ENCODE assay signal across 10 mouse cellular contexts in the genomic region with DNA sequence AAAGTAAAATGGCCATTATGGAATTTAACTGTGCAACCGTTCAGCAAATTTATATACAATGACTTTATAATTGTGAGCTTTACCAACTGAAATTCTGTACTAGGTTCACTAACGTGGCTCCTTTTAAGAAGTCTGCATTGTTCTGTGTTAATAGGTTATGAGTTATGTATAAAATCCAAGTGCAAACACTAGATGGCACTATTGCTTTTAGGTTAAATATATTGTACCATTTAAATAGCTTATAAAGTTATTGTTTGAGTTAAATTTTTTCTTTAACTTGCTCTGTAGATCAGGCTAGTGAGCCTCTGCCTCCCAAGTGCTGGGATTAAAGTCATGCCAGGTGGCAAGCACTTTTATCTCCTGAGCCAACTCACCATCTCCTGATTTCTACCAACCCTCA. TPM values are rescaled to one million over a fixed set of nuclear protein-coding genes. Genes with fewer than 3 reads are reported as not detected.
DNase-seq lines count a peak whose midpoint lies in the region; ATAC-seq and TF ChIP-seq lines count a peak whose summit lies in the region.
"Had no signal": no experiment of that assay in that cellular context is flagged by ENCODE, and none has a peak within 500 bp of the region (broad histone marks: within the 10 kb centered on the region; RNA-seq: fewer than 3 reads in every experiment).

No protein-coding gene starts in this region.

- no peak overlapping the region for H3K4me3 ChIP-seq in kidney, postnatal 0 days (replicated peaks; ENCODE audit: low read depth, low read length)
- no peak overlapping the region for H3K4me3 ChIP-seq in kidney, embryonic 16.5 days (ENCODE audit: low read length)
- H3K4me3 ChIP-seq: hindbrain, embryonic 15.5 days; limb, embryonic 12.5 days had no signal

- no peak overlapping the region for H3K4me2 ChIP-seq in kidney, postnatal 0 days (ENCODE audit: low read length)
- H3K4me2 ChIP-seq in kidney, embryonic 16.5 days (replicated peaks; ENCODE audit: low read depth, low read length), result no peak overlapping the region
- H3K4me2 ChIP-seq: hindbrain, embryonic 15.5 days; limb, embryonic 12.5 days had no signal

- peak; percentile 79 for DNase-seq in kidney, postnatal 0 days (ENCODE audit: low spot score)
- peak; percentile 69 for DNase-seq in brain, adult 2 months (ENCODE audit: low read depth, low spot score)
- no peak for DNase-seq in T-cell, adult 2 months (ENCODE audit: low spot score)
- no peak for DNase-seq in spleen, postnatal 4 days (ENCODE audit: low spot score in 2 of 2)

- no peak for ATAC-seq in kidney, postnatal 0 days (replicated peaks; ENCODE audit: low FRiP score, low read depth)
- ATAC-seq in kidney, embryonic 16.5 days (ENCODE audit: low FRiP score, low TSS enrichment), result no peak
- peak; percentile 54 for ATAC-seq in CD4-positive, CD25-positive, alpha-beta regulatory T cell, adult 4 months
- 0 out of 2 replicates have a peak, but pooled peaks have one; percentile 37 for ATAC-seq in megakaryocyte, adult 5-6 weeks (ENCODE audit: poor library complexity, severe bottlenecking)

- no peaks in the 10 kb centered on the region for H3K36me3 ChIP-seq in kidney, postnatal 0 days (ENCODE audit: insufficient read depth, low read length)
- H3K36me3 ChIP-seq in kidney, embryonic 16.5 days (ENCODE audit: insufficient read depth, low read length), result 0 out of 2 replicates have a peak, but pooled peaks cover 2% of the 10 kb centered on the region

- TF ChIP-seq CTCF in kidney, postnatal 0 days (IDR thresholded peaks at IDR 0.05; ENCODE audit: low read depth), result peak; percentile 72

- no peaks in the 10 kb centered on the region for H3K27me3 ChIP-seq in kidney, postnatal 0 days (ENCODE audit: insufficient read depth, low read length)
- no peaks in the 10 kb centered on the region for H3K27me3 ChIP-seq in kidney, embryonic 16.5 days (ENCODE audit: insufficient read depth, low read length)
- H3K27me3 ChIP-seq: hindbrain, embryonic 15.5 days; limb, embryonic 12.5 days had no signal

- H3K9ac ChIP-seq in kidney, postnatal 0 days (ENCODE audit: low read depth, low read length), result no peak overlapping the region
- H3K9ac ChIP-seq in kidney, embryonic 16.5 days (replicated peaks; ENCODE audit: low read length), result no peak overlapping the region
- H3K9ac ChIP-seq: hindbrain, embryonic 15.5 days; limb, embryonic 12.5 days had no signal

- no peak overlapping the region for H3K27ac ChIP-seq in kidney, postnatal 0 days
- no peak overlapping the region for H3K27ac ChIP-seq in kidney, embryonic 16.5 days (ENCODE audit: low read length)
- H3K27ac ChIP-seq: hindbrain, embryonic 15.5 days; limb, embryonic 12.5 days had no signal

- 48% methylated on average over 2 of the region's 2 CpGs for WGBS in kidney, postnatal 0 days
- WGBS in kidney, embryonic 16.5 days, result 53% methylated on average over 2 of the region's 2 CpGs

- no peaks in the 10 kb centered on the region for H3K9me3 ChIP-seq in kidney, postnatal 0 days (replicated peaks; ENCODE audit: low read length)
- no peaks in the 10 kb centered on the region for H3K9me3 ChIP-seq in kidney, embryonic 16.5 days (ENCODE audit: low read length)
- H3K9me3 ChIP-seq: hindbrain, embryonic 15.5 days; limb, embryonic 12.5 days had no signal

- H3K4me1 ChIP-seq in kidney, postnatal 0 days (replicated peaks; ENCODE audit: insufficient read depth, low read length), result no peaks in the 10 kb centered on the region
- H3K4me1 ChIP-seq in kidney, embryonic 16.5 days (ENCODE audit: insufficient read depth, low read length), result no peaks in the 10 kb centered on the region
- H3K4me1 ChIP-seq: hindbrain, embryonic 15.5 days; limb, embryonic 12.5 days had no signal

RNA-seq across cellular contexts. Expression of a gene that starts 28.7 kb away (rescaled TPM):
- polyA plus RNA-seq in kidney, postnatal 0 days (2015; fragmentation: Nextera tagmentation; extraction: Ambion mirVana), result 0.71 and 0.76 TPM in 2 replicates
- polyA plus RNA-seq in kidney, embryonic 16.5 days (2015; fragmentation: Nextera tagmentation; extraction: Ambion mirVana), result 0.10 and 0.22 TPM in 2 replicates
- polyA plus RNA-seq in CD4-positive, CD25-positive, alpha-beta regulatory T cell, adult 4 months (2017; shearing (Covaris generic)), result under 1 TPM; 0.81 to 0.97 TPM
- total RNA-seq in megakaryocyte, adult 5-6 weeks (2015), result 0.29 TPM in 1 of 2 replicates, not detected in the other
- 0.81 TPM in 1 of 2 replicates, not detected in the other for total RNA-seq in megakaryocyte, adult 5-6 weeks (2017)
- total RNA-seq: neutrophil, adult 5-6 weeks had no signal
- polyA plus RNA-seq: limb, embryonic 12.5 days had no signal

Comparison
In these comparisons a context has a peak if more than half of its experiments do, and no peak if none do; other contexts are left out.
1. ATAC-seq: peak in CD4-positive, CD25-positive, alpha-beta regulatory T cell, adult 4 months (single experiment) and megakaryocyte, adult 5-6 weeks (single experiment); none in kidney, postnatal 0 days (single experiment) and kidney, embryonic 16.5 days (single experiment).
2. DNase-seq: peak in kidney, postnatal 0 days (single experiment) and brain, adult 2 months (single experiment); none in T-cell, adult 2 months (single experiment) and spleen, postnatal 4 days (0 of 2).